Mouse (Mus musculus) mesoderm, embryonic 11.5 days (tissue): ENCODE results near the gene Tmtc2.

ENCODE experiments used
- DNase-seq: peaks from one replicate; pipeline ENCODE4 v3.0.0-alpha.2; 2012; ENCODE audit warnings: low read depth, low spot score

Tmtc2 gene

GRCm38 (mm10) chr10:105548040-105548439, 26.2 kb downstream of the Tmtc2 start:
- DNase-seq: no peak

DNA sequence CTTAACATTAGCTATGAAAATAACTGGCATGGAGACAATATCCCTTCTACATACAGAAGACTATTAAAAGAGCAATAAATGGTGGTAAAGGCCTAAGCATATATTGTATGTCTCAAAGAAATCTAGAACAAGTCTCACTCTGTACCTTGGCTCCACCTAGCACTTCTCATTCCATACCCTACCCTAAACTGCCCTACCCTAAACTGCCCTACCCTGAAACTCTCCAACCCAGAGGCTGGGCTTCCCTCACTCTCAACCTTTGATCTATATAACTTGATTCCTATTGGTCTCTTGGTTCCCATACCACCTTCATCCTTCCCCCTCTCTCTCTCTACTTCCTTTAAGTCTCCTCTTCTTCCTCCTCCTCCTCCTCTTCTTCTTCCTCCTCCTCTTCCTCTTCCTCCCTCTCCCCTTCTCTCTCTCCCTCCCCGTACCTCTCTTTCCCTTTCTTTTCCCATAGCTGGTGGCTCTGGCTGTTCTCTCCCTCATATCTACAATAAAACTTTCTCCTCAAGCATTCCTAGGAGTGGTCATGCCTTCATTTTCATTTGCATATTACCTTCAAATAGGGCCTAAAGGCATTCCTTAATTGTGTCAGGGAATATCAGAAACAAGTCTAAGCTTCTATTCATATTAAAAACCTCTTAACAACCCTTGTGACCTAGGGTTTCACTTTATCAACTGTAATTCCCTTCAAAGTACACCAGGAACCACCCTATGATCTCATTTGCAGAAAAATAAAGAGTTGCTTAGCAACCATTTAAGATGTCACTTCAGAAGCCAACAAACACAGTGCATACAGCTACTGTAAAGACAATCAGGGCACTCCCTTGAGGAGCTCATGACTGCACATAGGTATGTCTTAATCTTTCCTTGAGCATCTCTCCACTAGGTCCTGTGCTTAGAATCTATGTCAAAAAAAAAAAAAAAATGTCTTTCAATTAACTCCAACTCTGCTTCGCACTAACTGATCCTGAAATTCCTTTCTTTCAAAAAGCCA, 29.9 kb downstream of the Tmtc2 start:
- DNase-seq: no peak

DNA sequence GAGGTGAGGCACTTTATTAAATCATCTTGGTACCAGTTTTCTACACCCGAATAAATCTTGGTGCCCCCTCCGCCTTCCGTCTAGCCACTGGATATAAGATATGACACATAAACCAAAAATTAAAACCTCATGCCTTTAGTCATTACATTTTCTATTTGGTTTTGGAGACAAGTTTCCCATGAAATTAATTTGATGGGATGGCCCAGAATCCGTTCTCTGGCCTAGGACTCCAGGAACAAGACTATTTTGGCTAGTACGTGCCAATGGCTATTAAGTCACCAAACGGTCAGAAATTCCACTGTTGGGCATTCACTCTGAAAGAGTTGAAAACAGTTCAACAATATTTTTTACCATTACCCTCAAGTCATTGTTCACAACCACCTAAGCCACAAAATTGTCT, 32.2 kb downstream of the Tmtc2 start:
- no peak for DNase-seq

DNA sequence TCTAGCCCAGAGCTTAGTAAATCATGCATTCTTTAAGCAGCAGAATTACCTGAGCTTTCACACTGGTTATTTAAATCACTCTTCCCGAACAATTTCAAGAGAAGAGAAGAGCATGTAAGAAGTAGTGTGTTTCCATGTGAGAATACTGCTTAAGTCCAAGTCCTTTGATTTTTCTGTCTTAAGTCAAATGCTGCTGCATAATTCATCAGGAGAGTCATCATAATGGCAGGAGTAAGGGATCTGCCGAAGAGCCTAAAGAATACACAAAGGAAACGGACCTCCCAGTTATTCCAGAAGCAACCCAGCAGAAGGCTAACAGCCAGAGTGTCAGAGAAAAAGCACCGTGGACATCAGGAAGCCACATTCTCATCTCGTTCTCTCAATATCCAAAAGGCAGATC, 34.6 kb downstream of the Tmtc2 start:
- DNase-seq: no peak

DNA sequence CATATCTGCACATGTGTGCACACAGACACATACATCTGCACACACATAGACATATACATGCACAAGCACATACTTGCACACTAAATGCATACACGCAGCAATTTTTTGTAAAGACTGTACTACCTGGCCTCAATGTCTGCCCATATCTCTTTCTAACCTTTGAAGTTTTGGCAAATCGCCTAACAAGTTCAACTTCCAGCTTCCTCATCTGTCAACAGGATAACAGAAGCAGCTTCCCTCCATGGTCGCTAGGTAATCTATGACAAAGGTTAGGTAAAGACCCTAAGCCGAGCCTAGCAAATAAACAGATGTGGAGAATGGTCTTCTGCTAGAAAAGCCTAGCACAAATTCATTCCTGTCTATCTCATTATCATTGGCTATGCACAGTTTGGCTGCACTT, 37.3 kb downstream of the Tmtc2 start:
- DNase-seq: no peak

DNA sequence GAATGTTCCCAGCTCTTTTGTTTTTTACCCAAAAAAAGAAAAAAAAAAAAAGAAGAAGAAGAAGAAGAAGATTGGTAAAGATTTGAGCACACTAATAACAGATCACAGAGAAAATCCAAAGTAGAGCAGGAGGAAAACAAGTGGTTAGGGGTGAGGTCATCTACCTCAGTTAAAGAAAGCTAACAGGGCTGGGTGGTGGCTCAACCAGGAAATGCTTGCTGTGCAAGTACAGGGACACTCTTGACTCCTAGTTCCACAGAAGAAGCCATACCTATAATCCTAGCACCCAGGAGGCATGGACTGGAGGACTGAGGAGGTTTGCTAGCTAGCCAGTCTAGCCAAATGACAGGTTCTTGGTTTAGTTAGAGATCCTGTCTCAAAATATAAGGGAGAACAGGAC, 38.4 kb downstream of the Tmtc2 start:
- DNase-seq: no peak

GRCm38 (mm10) chr10:105532747-105533146, 41.5 kb downstream of the Tmtc2 start:
- DNase-seq: no peak

DNA sequence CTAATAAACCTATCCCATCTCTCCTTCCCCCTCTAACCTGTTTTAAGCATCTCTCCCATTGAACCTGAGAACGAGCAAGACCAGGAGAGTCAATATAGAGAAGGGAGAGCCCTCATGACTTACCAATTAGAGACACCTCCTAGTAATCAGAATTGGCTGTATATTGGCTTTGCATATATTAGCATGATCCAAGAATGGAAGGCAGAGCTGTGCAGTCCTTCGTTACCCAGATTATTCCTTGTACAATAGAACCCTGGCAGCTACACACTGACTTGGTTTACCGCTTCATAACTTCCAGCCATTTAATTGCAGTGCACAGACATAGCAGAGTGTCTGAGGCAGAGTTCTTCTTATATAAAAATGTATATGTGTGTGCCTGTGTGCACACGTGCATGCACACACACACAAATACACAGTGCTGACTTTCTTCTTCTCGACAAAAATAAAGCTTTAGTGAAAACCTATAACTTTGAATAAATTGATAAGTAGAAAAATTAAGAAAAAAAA, 42.2 kb downstream of the Tmtc2 start:
- no peak for DNase-seq

- DNase-seq: no peak
Observed at GRCm38 (mm10) chr10:105531080-105531894, 43.0 kb downstream of the Tmtc2 start.

DNA sequence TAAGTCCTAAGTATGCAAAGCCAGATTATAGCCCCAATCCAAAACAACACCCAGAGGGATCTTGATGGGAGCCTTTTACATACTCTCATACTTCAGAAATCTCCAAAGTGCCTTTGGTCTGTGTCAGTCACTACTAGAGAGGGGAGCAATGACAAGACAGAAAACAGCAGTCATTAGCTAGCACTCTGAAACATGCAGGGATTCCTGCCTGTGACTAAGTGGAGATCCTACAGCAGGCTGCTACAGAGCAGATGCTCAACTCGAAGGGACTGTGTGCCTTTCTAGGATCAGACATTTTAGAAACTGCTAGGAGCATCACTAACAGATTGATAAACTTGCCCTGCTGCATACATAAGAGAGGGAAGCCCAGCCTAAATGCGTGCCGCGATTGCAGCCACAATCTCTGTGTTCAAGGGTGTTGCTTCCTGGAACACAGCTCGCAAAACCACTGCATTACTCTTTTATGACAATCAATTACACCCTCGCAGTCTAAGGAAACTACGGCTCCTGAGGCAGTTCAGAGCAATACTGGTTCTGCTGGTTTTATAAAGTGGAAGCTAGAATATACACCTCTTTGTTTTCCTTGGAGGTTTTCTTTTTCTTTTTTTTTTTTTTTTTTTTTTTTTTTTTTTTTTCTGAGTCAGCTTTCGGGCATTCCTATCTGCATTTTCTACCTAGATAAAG, 50.7 kb downstream of the Tmtc2 start:
- DNase-seq: no peak

- DNase-seq: no peak
Observed at GRCm38 (mm10) chr10:105522431-105522830, 51.8 kb downstream of the Tmtc2 start.

GRCm38 (mm10) chr10:105519154-105519806, 55.0 kb downstream of the Tmtc2 start:
- DNase-seq: no peak

GRCm38 (mm10) chr10:105518144-105518543, 56.1 kb downstream of the Tmtc2 start:
- DNase-seq: no peak

- no peak for DNase-seq
Observed at GRCm38 (mm10) chr10:105513777-105514322, 60.4 kb downstream of the Tmtc2 start.

DNA sequence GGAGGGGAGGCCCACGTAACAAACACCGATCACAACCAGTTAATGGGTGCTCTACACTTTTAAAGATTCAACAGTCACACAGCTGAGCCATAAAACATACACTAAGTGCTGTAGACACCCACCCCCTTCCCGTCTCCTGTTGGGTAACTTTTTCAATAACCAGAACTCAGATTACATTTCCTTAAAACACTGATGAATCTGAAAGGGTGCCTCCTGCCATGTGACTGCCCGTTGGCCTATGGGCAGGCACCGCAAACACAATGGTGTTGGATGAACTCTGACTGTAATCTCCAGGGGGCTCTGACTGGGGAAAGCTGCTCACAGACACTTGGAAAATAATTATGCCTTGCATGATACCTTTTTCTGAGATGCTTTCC, 64.4 kb downstream of the Tmtc2 start:
- no peak for DNase-seq

GRCm38 (mm10) chr10:105509146-105509895, 64.9 kb downstream of the Tmtc2 start:
- DNase-seq: no peak

GRCm38 (mm10) chr10:105507982-105508786, 66.1 kb downstream of the Tmtc2 start:
- DNase-seq: no peak

GRCm38 (mm10) chr10:105506046-105506445, 68.2 kb downstream of the Tmtc2 start:
- DNase-seq: no peak

DNA sequence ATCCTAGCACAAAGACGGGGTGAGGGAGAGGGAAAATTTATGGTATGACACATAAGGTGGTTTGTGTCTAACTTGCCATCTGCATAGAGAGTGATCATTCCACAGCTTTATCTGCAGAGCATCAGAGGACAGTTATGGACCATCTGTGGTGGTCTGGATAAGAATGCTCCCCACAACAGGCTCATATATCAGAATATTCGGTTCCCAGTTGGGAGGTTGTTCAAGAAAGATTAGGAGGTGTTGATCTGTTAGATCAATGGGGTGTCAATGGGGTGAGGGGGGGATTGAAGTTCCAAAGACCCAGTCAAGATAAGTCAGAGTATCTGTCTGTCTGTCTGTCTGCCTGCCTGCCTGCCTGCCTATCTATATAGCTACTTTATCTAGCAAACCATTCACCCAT, 69.8 kb downstream of the Tmtc2 start:
- no peak for DNase-seq
